Mouse (Mus musculus) limb, embryonic 14.5 days (tissue): ENCODE measurements around the gene Fgd4. TPM values are rescaled to one million over a fixed set of nuclear protein-coding genes. Genes with fewer than 3 reads are reported as not detected.

ENCODE experiments used
- ATAC-seq: fragments of 200-750 bp; cut with Nextera tagmentation; 2 replicates; pipeline ENCODE4 v1.8.0; 2017; ENCODE audit warnings: low read depth, moderate number of reproducible peaks, moderate TSS enrichment; ENCODE audit not compliant: low FRiP score
- DNase-seq: peaks from one replicate; pipeline ENCODE4 v3.0.0-alpha.2; 2015; ENCODE audit warnings: low spot score
- H3K27ac ChIP-seq: fragments of 300-500 bp; sonication (generic); replicated peaks from 2 replicates; pipeline ENCODE4 v1.5.1; 2014; ENCODE audit warnings: low read depth, mild to moderate bottlenecking, low read length, moderate library complexity, mixed read lengths
- H3K27me3 ChIP-seq: fragments of 300-500 bp; sonication (generic); 2 replicates; pipeline ENCODE4 v1.6.1; 2014; ENCODE audit warnings: low read length, mixed read lengths; ENCODE audit not compliant: control insufficient read depth, insufficient read depth
- H3K36me3 ChIP-seq: fragments of 300-500 bp; sonication (generic); 2 replicates; pipeline ENCODE4 v1.6.1; 2014; ENCODE audit warnings: mild to moderate bottlenecking, low read length, moderate library complexity, mixed read lengths; ENCODE audit not compliant: control insufficient read depth, insufficient read depth
- H3K4me1 ChIP-seq: fragments of 300-500 bp; sonication (generic); 2 replicates; pipeline ENCODE4 v1.6.1; 2014; ENCODE audit warnings: antibody characterized with exemption, low read length, mixed read lengths; ENCODE audit not compliant: control insufficient read depth, insufficient read depth
- H3K4me2 ChIP-seq: fragments of 300-500 bp; sonication (generic); replicated peaks from 2 replicates; pipeline ENCODE4 v1.6.1; 2014; ENCODE audit warnings: low read depth, mild to moderate bottlenecking, low read length, moderate library complexity; ENCODE audit not compliant: severe bottlenecking
- H3K4me3 ChIP-seq: fragments of 300-500 bp; sonication (generic); replicated peaks from 2 replicates; pipeline ENCODE4 v1.5.1; 2014; ENCODE audit warnings: low read length
- H3K9ac ChIP-seq: fragments of 300-500 bp; sonication (generic); 2 replicates; pipeline ENCODE4 v1.6.1; 2014; ENCODE audit warnings: mild to moderate bottlenecking, low read depth, low read length, moderate library complexity; ENCODE audit not compliant: severe bottlenecking
- H3K9me3 ChIP-seq: fragments of 300-500 bp; sonication (generic); 2 replicates; pipeline ENCODE4 v1.6.1; 2016; ENCODE audit warnings: low read length; ENCODE audit not compliant: control insufficient read depth
- POLR2A ChIP-seq: fragments of 200-500 bp; IDR thresholded peaks from 2 replicates; pipeline ENCODE4 v1.8.0; 2012; ENCODE audit warnings: inconsistent platforms, mild to moderate bottlenecking, moderate library complexity, borderline replicate concordance; ENCODE audit not compliant: insufficient read depth, insufficient read length; ENCODE audit errors: extremely low read depth
- WGBS: fragments of 180-500 bp; shearing (Covaris S2); extraction: QIAGEN DNeasy Blood & Tissue Kit; methylation state at CpG from one replicate; pipeline ENCODE4 v1.1.7; 2014; 5-methylcytosine and 5-hydroxymethylcytosine counted together
- polyA plus RNA-seq, 2 experiments: library from polyadenylated mRNA; depleted of rRNA in 1 of 2; stranded (reverse) in 1 of 2; unstranded in 1 of 2; fragments of >200 nt; fragmentation: Nextera tagmentation in 1 of 2; extraction: Ambion mirVana in 1 of 2; gene quantifications; 2 replicates each; pipeline versions ENCODE4 v1.2.1 to v1.2.3; 2012 to 2014

Gene Fgd4
- polyA plus RNA-seq (2012; rRNA removed), result 2.7 and 2.8 TPM in 2 replicates
- 6.0 and 6.6 TPM in 2 replicates for polyA plus RNA-seq (2014; fragmentation: Nextera tagmentation; extraction: Ambion mirVana)

GRCm38 (mm10) chr16:16600461-16600860 is at the start of gene Fgd4:
Gene Fgd4 (minus strand): TSS chr16:16600549.
- no peaks in the 10 kb centered on the region for H3K27me3 ChIP-seq
- WGBS, result 36% methylated on average over 5 of the region's 5 CpGs
- H3K4me2 ChIP-seq, result peak within 1 kb of the TSS; percentile 84
- DNase-seq (no peak), ATAC-seq (peak; percentile 21; the same call in 1 of the 2 replicates)
- H3K36me3 ChIP-seq, result no peaks in the 10 kb centered on the region
- TF ChIP-seq POLR2A, result no peak
- peak within 1 kb of the TSS; percentile 76 for H3K4me3 ChIP-seq
- H3K9ac ChIP-seq, result peak within 1 kb of the TSS; percentile 86
- H3K27ac ChIP-seq, result peak within 1 kb of the TSS; percentile 58; the same call in 1 of the 2 replicates
- H3K4me1 ChIP-seq, result no peaks in the 10 kb centered on the region; the same call in 1 of the 2 replicates
- H3K9me3 ChIP-seq, result no peaks in the 10 kb centered on the region

- H3K4me3 ChIP-seq, result no peak overlapping the region
- no peak for DNase-seq
- H3K4me2 ChIP-seq, result no peak overlapping the region
- no peak overlapping the region for H3K9ac ChIP-seq
- H3K9me3 ChIP-seq, result no peaks in the 10 kb centered on the region
- 91% methylated on average over 1 of the region's 1 CpGs for WGBS
- H3K4me1 ChIP-seq, result no peaks in the 10 kb centered on the region
- TF ChIP-seq POLR2A, result no peak
- H3K36me3 ChIP-seq, result no peaks in the 10 kb centered on the region
- no peak overlapping the region for H3K27ac ChIP-seq
- H3K27me3 ChIP-seq, result no peaks in the 10 kb centered on the region
- ATAC-seq, result no peak
These were observed 44.8 kb upstream of the Fgd4 start for GRCm38 (mm10) chr16:16645148-16645547.

- DNase-seq, result no peak
- Histone ChIP-seq H3K4me2 (no peak overlapping the region), H3K27me3 (no peaks in the 10 kb centered on the region)
These were observed 33.4 kb upstream of the Fgd4 start for GRCm38 (mm10) chr16:16633730-16634129.

GRCm38 (mm10) chr16:16599586-16600401 is 555 bp downstream of the Fgd4 start:
- Histone ChIP-seq H3K36me3 (no peaks in the 10 kb centered on the region), H3K27me3 (no peaks in the 10 kb centered on the region), H3K9ac (peak overlapping the region; percentile 86), H3K4me3 (peak overlapping the region; percentile 76), H3K9me3 (no peaks in the 10 kb centered on the region), H3K4me2 (peak overlapping the region; percentile 84), H3K4me1 (no peaks in the 10 kb centered on the region; the same call in 1 of the 2 replicates), H3K27ac (peak overlapping the region; percentile 58; the same call in 1 of the 2 replicates)
- TF ChIP-seq POLR2A, result no peak
- WGBS, result under 1% methylated on average over 59 of the region's 77 CpGs
- DNase-seq (peak; percentile 28), ATAC-seq (peak; percentile 90)

More at GRCm38 (mm10) chr16:16633730-16634129, 33.4 kb upstream of the Fgd4 start:
- H3K36me3 ChIP-seq, result no peaks in the 10 kb centered on the region
- H3K9ac ChIP-seq, result no peak overlapping the region
- no peak overlapping the region for H3K27ac ChIP-seq
- no peak for TF ChIP-seq POLR2A
- no peak overlapping the region for H3K4me3 ChIP-seq
- H3K4me1 ChIP-seq, result no peaks in the 10 kb centered on the region
- ATAC-seq, result no peak
- no peaks in the 10 kb centered on the region for H3K9me3 ChIP-seq

- Histone ChIP-seq H3K4me1 (no peaks in the 10 kb centered on the region; the same call in 1 of the 2 replicates), H3K36me3 (no peaks in the 10 kb centered on the region), H3K9me3 (no peaks in the 10 kb centered on the region), H3K4me3 (no peak overlapping the region), H3K27ac (no peak overlapping the region), H3K9ac (no peak overlapping the region), H3K27me3 (no peaks in the 10 kb centered on the region), H3K4me2 (no peak overlapping the region)
- no peak for DNase-seq
- no peak for ATAC-seq
- no peak for TF ChIP-seq POLR2A
These were observed 3.8 kb downstream of the Fgd4 start for GRCm38 (mm10) chr16:16596582-16596981.
